Mouse (Mus musculus): ENCODE data around the gene Phldb2. TPM values are rescaled to one million over a fixed set of nuclear protein-coding genes. Genes with fewer than 3 reads are reported as not detected.

The Phldb2 gene
- polyA plus RNA-seq, 1 experiment from 2014 or later, result 40.2 TPM

DNA sequence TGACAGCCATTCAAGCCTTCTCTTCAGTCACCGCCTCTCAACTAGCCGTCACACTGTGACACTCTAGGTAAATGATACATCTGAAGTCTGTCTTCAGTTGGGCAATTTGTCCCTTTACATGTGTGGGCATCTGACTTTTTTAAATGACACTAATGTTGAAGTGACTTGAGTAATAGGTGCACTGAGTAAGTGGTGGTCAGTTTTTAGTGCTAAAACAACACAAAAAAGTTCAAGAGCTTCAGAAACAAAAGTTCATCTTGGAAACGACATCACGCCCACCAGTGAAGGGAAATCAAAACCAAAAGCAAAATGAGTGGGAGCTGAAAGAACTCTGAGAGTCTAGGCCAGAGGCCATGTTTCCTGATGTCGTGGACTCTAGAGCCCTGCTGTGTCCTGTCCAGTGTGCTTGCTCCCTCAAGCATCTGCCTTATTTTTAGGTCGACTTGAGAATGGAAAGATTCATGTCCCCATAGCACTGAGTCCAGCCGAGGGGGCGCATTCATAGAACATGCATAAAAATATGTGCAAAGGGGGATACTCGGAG, 194.6 kb downstream of the Phldb2 start:
- Histone ChIP-seq H3K36me3 (ENCODE audit: control insufficient read depth, insufficient read depth, low read length) (peaks cover 61% of the 10 kb centered on the region), H3K27me3 (replicated peaks; ENCODE audit: control insufficient read depth, insufficient read depth, low read length) (no peaks in the 10 kb centered on the region), H3K4me2 (ENCODE audit: low read depth, low read length) (no peak overlapping the region), H3K9me3 (ENCODE audit: control insufficient read depth, low read length) (no peaks in the 10 kb centered on the region), H3K27ac (replicated peaks; ENCODE audit: low read depth, low read length) (no peak overlapping the region), H3K9ac (ENCODE audit: low read depth, low read length) (no peak overlapping the region), H3K4me3 (ENCODE audit: low read depth, low read length) (no peak overlapping the region), H3K4me1 (ENCODE audit: control insufficient read depth, insufficient read depth, low read length) (no peaks in the 10 kb centered on the region)
- WGBS, result 89% methylated on average over 9 of the region's 9 CpGs
- ATAC-seq (ENCODE audit: low read depth) (no peak), DNase-seq (ENCODE audit: low spot score) (no peak)

- ATAC-seq (ENCODE audit: low read depth) (no peak), DNase-seq (ENCODE audit: low spot score) (peak; percentile 29)
- Histone ChIP-seq H3K4me2 (ENCODE audit: low read depth, low read length) (no peak overlapping the region), H3K27ac (replicated peaks; ENCODE audit: low read depth, low read length) (peak overlapping the region; percentile 52; the same call in 1 of the 2 replicates), H3K27me3 (replicated peaks; ENCODE audit: control insufficient read depth, insufficient read depth, low read length) (no peaks in the 10 kb centered on the region), H3K9ac (ENCODE audit: low read depth, low read length) (no peak overlapping the region), H3K4me3 (ENCODE audit: low read depth, low read length) (no peak overlapping the region), H3K9me3 (ENCODE audit: control insufficient read depth, low read length) (no peaks in the 10 kb centered on the region), H3K4me1 (ENCODE audit: control insufficient read depth, insufficient read depth, low read length) (no peaks in the 10 kb centered on the region), H3K36me3 (ENCODE audit: control insufficient read depth, insufficient read depth, low read length) (peaks cover 49% of the 10 kb centered on the region)
- WGBS, result 84% methylated on average over 12 of the region's 12 CpGs
These were observed 195.8 kb downstream of the Phldb2 start for GRCm38 (mm10) chr16:45757421-45758078.

GRCm38 (mm10) chr16:45756855-45757254, 196.5 kb downstream of the Phldb2 start:
- Histone ChIP-seq H3K4me2 (ENCODE audit: low read depth, low read length) (no peak overlapping the region), H3K27ac (replicated peaks; ENCODE audit: low read depth, low read length) (no peak overlapping the region), H3K9ac (ENCODE audit: low read depth, low read length) (no peak overlapping the region), H3K4me3 (ENCODE audit: low read depth, low read length) (no peak overlapping the region), H3K36me3 (ENCODE audit: control insufficient read depth, insufficient read depth, low read length) (peaks cover 49% of the 10 kb centered on the region), H3K27me3 (replicated peaks; ENCODE audit: control insufficient read depth, insufficient read depth, low read length) (no peaks in the 10 kb centered on the region), H3K4me1 (ENCODE audit: control insufficient read depth, insufficient read depth, low read length) (no peaks in the 10 kb centered on the region), H3K9me3 (ENCODE audit: control insufficient read depth, low read length) (no peaks in the 10 kb centered on the region)
- ATAC-seq (ENCODE audit: low read depth) (peak; percentile 79), DNase-seq (ENCODE audit: low spot score) (peak; percentile 89)
- WGBS, result 32% methylated on average over 9 of the region's 9 CpGs

GRCm38 (mm10) chr16:45743591-45744144, 209.7 kb downstream of the Phldb2 start:
- H3K36me3 ChIP-seq (ENCODE audit: control insufficient read depth, insufficient read depth, low read length), result peaks cover 26% of the 10 kb centered on the region
- no peak for ATAC-seq (ENCODE audit: low read depth)
- DNase-seq (ENCODE audit: low spot score), result no peak
- no peaks in the 10 kb centered on the region for H3K27me3 ChIP-seq (replicated peaks; ENCODE audit: control insufficient read depth, insufficient read depth, low read length)
- H3K27ac ChIP-seq (replicated peaks; ENCODE audit: low read depth, low read length), result no peak overlapping the region; the same call in 1 of the 2 replicates
- no peak overlapping the region for H3K9ac ChIP-seq (ENCODE audit: low read depth, low read length)
- H3K9me3 ChIP-seq (ENCODE audit: control insufficient read depth, low read length), result no peaks in the 10 kb centered on the region
- WGBS, result 58% methylated on average over 4 of the region's 4 CpGs
- peak overlapping the region; percentile 64; the same call in 1 of the 2 replicates for H3K4me2 ChIP-seq (ENCODE audit: low read depth, low read length)
- peak overlapping the region; percentile 85; the same call in 1 of the 2 replicates for H3K4me3 ChIP-seq (ENCODE audit: low read depth, low read length)
- H3K4me1 ChIP-seq (ENCODE audit: control insufficient read depth, insufficient read depth, low read length), result peaks cover 5% of the 10 kb centered on the region; the same call in 1 of the 2 replicates

DNA sequence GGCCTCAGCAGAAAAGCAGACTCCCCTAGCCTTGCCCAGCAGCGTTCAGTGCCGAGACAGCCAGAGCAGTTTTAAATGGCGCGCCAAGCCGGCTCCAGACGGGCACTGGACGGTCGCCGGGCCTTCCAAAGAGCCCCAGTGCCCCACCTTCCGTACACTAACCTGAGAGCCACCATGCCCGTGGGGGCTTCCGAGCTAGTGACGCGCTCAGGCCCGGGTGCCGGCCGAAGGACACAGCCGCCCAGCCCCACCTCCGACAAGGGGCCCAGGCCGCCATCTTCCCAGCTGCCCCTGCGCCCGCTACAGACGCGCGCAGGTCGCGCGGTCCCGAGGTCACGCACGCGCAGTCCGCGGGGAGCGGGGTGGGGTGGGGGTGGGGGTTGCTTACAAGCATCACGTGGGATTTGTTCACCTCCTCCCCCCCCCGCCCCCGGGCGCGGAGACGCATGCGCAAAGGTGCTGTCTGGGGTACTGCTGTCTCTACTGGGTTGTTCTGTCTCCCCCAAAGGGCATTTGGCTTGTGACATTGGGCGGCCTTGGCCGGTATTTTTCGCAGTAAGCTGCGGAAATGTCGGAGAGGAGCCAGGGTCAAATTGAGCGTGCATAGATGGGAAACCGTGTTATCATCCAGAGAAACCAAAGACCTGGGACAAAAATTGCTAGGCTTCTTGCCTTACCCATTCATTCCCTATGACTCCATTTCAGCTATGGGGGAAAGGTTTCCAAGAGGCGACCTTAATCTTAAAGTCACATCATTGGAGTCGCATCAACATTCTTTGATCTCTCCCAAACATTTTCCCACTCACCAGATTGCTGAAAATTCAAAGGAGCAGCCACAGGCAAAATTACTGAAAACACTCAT, 210.6 kb downstream of the Phldb2 start, which contains the start of gene Abhd10:
Abhd10 (minus strand) TSS at position 341 of the 862 bp plus-strand sequence.
- Histone ChIP-seq H3K9ac (ENCODE audit: low read depth, low read length) (peak within 1 kb of the TSS; percentile 95), H3K27ac (replicated peaks; ENCODE audit: low read depth, low read length) (peak within 1 kb of the TSS; percentile 94), H3K4me2 (ENCODE audit: low read depth, low read length) (peak within 1 kb of the TSS; percentile 64), H3K27me3 (replicated peaks; ENCODE audit: control insufficient read depth, insufficient read depth, low read length) (no peaks in the 10 kb centered on the region), H3K9me3 (ENCODE audit: control insufficient read depth, low read length) (no peaks in the 10 kb centered on the region), H3K4me1 (ENCODE audit: control insufficient read depth, insufficient read depth, low read length) (peaks cover 5% of the 10 kb centered on the region; the same call in 1 of the 2 replicates), H3K4me3 (ENCODE audit: low read depth, low read length) (peak within 1 kb of the TSS; percentile 85), H3K36me3 (ENCODE audit: control insufficient read depth, insufficient read depth, low read length) (peaks cover 18% of the 10 kb centered on the region)
- ATAC-seq (ENCODE audit: low read depth) (peak; percentile 99), DNase-seq (ENCODE audit: low spot score) (peak; percentile 95)
- WGBS, result under 1% methylated on average over 36 of the region's 51 CpGs

DNA sequence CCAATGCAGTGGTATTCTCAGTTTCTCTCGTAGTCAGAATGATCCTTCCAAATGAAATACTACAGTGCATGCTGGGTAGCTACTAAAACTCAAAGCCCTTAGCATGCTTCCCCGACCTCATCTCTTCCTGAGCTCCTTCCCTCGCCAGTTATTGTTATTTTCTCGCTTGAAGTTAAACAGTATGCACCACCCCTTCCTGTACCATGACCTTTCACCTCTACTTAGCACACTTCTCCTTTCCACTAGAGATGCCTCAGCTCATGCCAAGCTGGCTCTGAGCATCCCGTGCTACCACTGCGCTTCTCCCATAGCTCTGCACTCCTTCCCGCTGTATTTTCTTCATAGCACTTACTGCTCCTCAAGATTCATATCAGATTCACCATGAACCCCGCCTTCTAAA, 215.5 kb downstream of the Phldb2 start:
- no peak overlapping the region for H3K9ac ChIP-seq (ENCODE audit: low read depth, low read length)
- no peaks in the 10 kb centered on the region for H3K9me3 ChIP-seq (ENCODE audit: control insufficient read depth, low read length)
- no peak for DNase-seq (ENCODE audit: low spot score)
- peaks cover 5% of the 10 kb centered on the region; the same call in 1 of the 2 replicates for H3K4me1 ChIP-seq (ENCODE audit: control insufficient read depth, insufficient read depth, low read length)
- H3K27me3 ChIP-seq (replicated peaks; ENCODE audit: control insufficient read depth, insufficient read depth, low read length), result no peaks in the 10 kb centered on the region
- H3K36me3 ChIP-seq (ENCODE audit: control insufficient read depth, insufficient read depth, low read length), result peaks cover 40% of the 10 kb centered on the region
- H3K4me3 ChIP-seq (ENCODE audit: low read depth, low read length), result no peak overlapping the region
- H3K4me2 ChIP-seq (ENCODE audit: low read depth, low read length), result no peak overlapping the region
- no peak for ATAC-seq (ENCODE audit: low read depth)
- H3K27ac ChIP-seq (replicated peaks; ENCODE audit: low read depth, low read length), result no peak overlapping the region
- WGBS, result 86% methylated on average over 8 of the region's 8 CpGs

DNA sequence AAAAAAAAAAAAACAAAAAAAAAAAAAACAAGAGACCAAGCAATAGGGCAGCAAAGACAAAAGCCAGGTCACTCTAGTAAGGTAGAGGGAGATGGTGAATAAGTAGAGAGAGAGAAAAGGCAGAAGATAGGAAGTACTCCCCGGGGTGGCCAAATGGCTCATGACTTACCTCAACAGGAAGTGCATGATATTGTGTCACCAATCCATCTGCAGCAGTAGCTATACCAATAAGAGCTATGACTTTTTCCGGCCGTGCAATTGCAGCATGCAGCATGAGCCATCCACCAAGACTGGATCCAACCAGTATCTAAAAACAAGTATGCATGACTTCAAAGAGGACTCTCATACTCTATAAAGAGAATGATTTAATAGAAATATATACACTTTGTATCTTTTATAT, 216.7 kb downstream of the Phldb2 start:
- Histone ChIP-seq H3K9me3 (ENCODE audit: control insufficient read depth, low read length) (no peaks in the 10 kb centered on the region), H3K4me2 (ENCODE audit: low read depth, low read length) (no peak overlapping the region), H3K9ac (ENCODE audit: low read depth, low read length) (no peak overlapping the region), H3K27ac (replicated peaks; ENCODE audit: low read depth, low read length) (no peak overlapping the region), H3K27me3 (replicated peaks; ENCODE audit: control insufficient read depth, insufficient read depth, low read length) (no peaks in the 10 kb centered on the region), H3K4me1 (ENCODE audit: control insufficient read depth, insufficient read depth, low read length) (peaks cover 5% of the 10 kb centered on the region; the same call in 1 of the 2 replicates), H3K36me3 (ENCODE audit: control insufficient read depth, insufficient read depth, low read length) (peaks cover 50% of the 10 kb centered on the region), H3K4me3 (ENCODE audit: low read depth, low read length) (no peak overlapping the region)
- WGBS, result 78% methylated on average over 3 of the region's 3 CpGs
- ATAC-seq (ENCODE audit: low read depth) (no peak), DNase-seq (ENCODE audit: low spot score) (no peak)

- WGBS, result 83% methylated on average over 5 of the region's 5 CpGs
- H3K27ac ChIP-seq (replicated peaks; ENCODE audit: low read depth, low read length), result no peak overlapping the region
- H3K36me3 ChIP-seq (ENCODE audit: control insufficient read depth, insufficient read depth, low read length), result peaks cover 45% of the 10 kb centered on the region
- H3K4me2 ChIP-seq (ENCODE audit: low read depth, low read length), result no peak overlapping the region
- peaks cover 5% of the 10 kb centered on the region for H3K4me1 ChIP-seq (ENCODE audit: control insufficient read depth, insufficient read depth, low read length)
- ATAC-seq (ENCODE audit: low read depth) (no peak), DNase-seq (ENCODE audit: low spot score) (no peak)
- H3K9ac ChIP-seq (ENCODE audit: low read depth, low read length), result no peak overlapping the region
- H3K9me3 ChIP-seq (ENCODE audit: control insufficient read depth, low read length), result no peaks in the 10 kb centered on the region
- H3K27me3 ChIP-seq (replicated peaks; ENCODE audit: control insufficient read depth, insufficient read depth, low read length), result no peaks in the 10 kb centered on the region
- no peak overlapping the region for H3K4me3 ChIP-seq (ENCODE audit: low read depth, low read length)
These were observed 224.2 kb downstream of the Phldb2 start for GRCm38 (mm10) chr16:45729163-45729562.

Measured in embryonic facial prominence, embryonic 14.5 days (tissue).